Mouse (Mus musculus) lung, postnatal 4 days (tissue): ENCODE data around the gene Capn1.
A peak's percentile ranks its signal among the peaks of the same experiment; 100 is the strongest.

Source experiments
- DNase-seq, 2 experiments: peaks; one replicate each; pipeline ENCODE4 v3.0.0; 2021

Capn1 gene

GRCm38 (mm10) chr19:5988815-5989452 is 26.8 kb downstream of the Capn1 start:
- peak; percentile 91 for DNase-seq

- no peak for DNase-seq
Measured at GRCm38 (mm10) chr19:5988027-5988814, 27.5 kb downstream of the Capn1 start.

- no peak for DNase-seq
Measured at GRCm38 (mm10) chr19:5986043-5986442, 29.7 kb downstream of the Capn1 start, which contains the start of gene Slc22a20. TSS of gene Slc22a20 (minus strand) at chr19:5986143.

- no peak for DNase-seq
Measured at GRCm38 (mm10) chr19:5980477-5980876, 35.2 kb downstream of the Capn1 start.

GRCm38 (mm10) chr19:5977717-5978116 is 38.0 kb downstream of the Capn1 start:
- no peak for DNase-seq

- DNase-seq = no peak
Measured at GRCm38 (mm10) chr19:5975676-5976075, 40.0 kb downstream of the Capn1 start.

GRCm38 (mm10) chr19:5975112-5975511 is 40.6 kb downstream of the Capn1 start:
- no peak for DNase-seq

GRCm38 (mm10) chr19:5967664-5968063 is 48.0 kb downstream of the Capn1 start:
- DNase-seq = no peak

- no peak for DNase-seq
Measured at GRCm38 (mm10) chr19:5966786-5967185, 48.9 kb downstream of the Capn1 start.

- no peak for DNase-seq
Measured at GRCm38 (mm10) chr19:5965910-5966309, 49.8 kb downstream of the Capn1 start.

GRCm38 (mm10) chr19:5965280-5965679 is 50.4 kb downstream of the Capn1 start:
- peak; percentile 73 to 86 for DNase-seq

- DNase-seq = no peak
Measured at GRCm38 (mm10) chr19:5964804-5965203, 50.9 kb downstream of the Capn1 start.

- peak; percentile 92 for DNase-seq
Measured at GRCm38 (mm10) chr19:5963883-5964562, 51.7 kb downstream of the Capn1 start, which contains the start of gene Pola2. TSS of gene Pola2 (minus strand) at chr19:5964202.

- DNase-seq = no peak
Measured at GRCm38 (mm10) chr19:5962651-5963050, 53.0 kb downstream of the Capn1 start.

GRCm38 (mm10) chr19:5957371-5957770 is 58.3 kb downstream of the Capn1 start:
- DNase-seq = no peak

- peak; percentile 77 to 91 for DNase-seq
Measured at GRCm38 (mm10) chr19:5956685-5957084, 59.0 kb downstream of the Capn1 start.

- DNase-seq = peak in 1 of 2 experiments; percentile 30
Measured at GRCm38 (mm10) chr19:5955704-5956670, 59.7 kb downstream of the Capn1 start.

GRCm38 (mm10) chr19:5954936-5955335 is 60.8 kb downstream of the Capn1 start:
- no peak for DNase-seq

- DNase-seq = no peak
Measured at GRCm38 (mm10) chr19:5954031-5954710, 61.5 kb downstream of the Capn1 start.

- DNase-seq = no peak
Measured at GRCm38 (mm10) chr19:5953201-5953770, 62.4 kb downstream of the Capn1 start.

- DNase-seq = peak; percentile 66 to 72
Measured at GRCm38 (mm10) chr19:5952071-5952691, 63.5 kb downstream of the Capn1 start.
